Mouse (Mus musculus): ENCODE measurements at regions not wholly inside any gene's neighbourhood (a gene's known extent, or its start where the extent isn't known, plus 50 kb on each side); places are given as distances from the start of the nearest gene placed in this dataset.

DNA sequence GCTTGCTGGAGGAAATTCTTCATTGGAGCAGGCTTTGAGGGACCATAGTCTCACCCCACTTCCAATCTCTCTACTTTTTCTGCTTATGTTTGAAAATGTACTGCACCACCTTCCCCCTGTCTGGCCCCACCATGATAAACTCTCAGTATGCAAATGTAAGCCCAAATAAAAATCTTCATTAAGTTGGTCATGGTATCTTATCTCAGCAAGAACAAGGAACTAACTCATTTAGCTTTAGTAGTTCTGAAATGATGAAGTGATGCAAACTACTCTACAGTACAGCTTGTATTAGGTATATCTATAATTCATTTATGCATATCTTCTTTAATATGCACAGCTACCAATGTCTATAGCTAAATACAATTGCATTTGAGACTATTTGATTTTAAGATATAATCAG is 97.4 kb upstream of the Slitrk5 start:
- TF ChIP-seq POLR2A (IDR thresholded peaks at IDR 0.05; ENCODE audit: borderline replicate concordance, extremely low read depth, insufficient read depth, insufficient read length, poor library complexity, severe bottlenecking) (no peak), CTCF (IDR thresholded peaks at IDR 0.05; ENCODE audit: borderline replicate concordance, extremely low read depth, insufficient read depth, insufficient read length) (no peak)
